Mouse (Mus musculus) lung, adult 10 weeks (tissue): ENCODE data around the gene Greb1. TPM values are rescaled to one million over a fixed set of nuclear protein-coding genes. Genes with fewer than 3 reads are reported as not detected.

ENCODE experiments used
- polyA plus RNA-seq: library from polyadenylated mRNA; stranded (reverse); fragments of 350-450 nt; fragmentation: Illumina TruSeq; extraction: RNeasy Lipid Tissue Mini Kit (QIAGEN cat#74804); gene quantifications from one replicate; pipeline ENCODE4 v1.2.3, GENCODE M21; 2014; ENCODE audit warnings: low read depth, low replicate concordance; ENCODE audit not compliant: insufficient read depth

The Greb1 gene
- polyA plus RNA-seq = 0.07 TPM

DNA sequence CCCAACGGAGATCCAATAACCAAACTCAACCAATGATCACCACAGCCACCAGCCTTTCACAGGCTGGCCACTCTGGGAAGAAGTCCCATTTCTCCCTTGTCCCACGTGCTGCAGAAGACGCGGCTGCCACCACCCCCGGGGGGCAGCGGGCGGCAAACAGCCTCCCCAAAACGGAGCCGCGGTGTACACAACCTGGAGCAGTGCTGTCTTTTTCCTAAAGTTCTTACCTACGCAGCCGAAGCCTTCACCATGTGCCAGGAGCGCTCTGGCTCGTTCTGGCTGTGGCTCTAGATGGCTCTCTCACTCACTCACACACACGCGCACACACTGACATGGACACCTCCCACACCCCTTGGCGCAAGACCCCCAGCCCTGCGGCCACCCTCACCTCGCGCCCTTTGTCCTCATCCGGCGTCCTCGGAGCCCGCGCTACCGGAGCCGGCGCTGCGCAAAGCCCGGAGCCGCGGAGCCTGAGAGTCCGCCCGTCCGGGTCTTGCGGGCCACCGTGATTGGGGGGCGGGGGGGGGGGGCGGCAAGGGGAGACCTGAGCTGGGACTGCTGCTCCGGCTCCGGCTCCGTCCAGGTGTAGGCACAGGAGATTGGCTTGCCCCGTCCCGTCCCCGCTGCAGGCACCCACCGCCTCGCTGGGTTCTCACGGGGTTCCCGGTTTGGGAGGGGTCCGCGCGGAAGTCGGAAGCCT is at the start of gene Greb1:
Greb1 (minus strand) TSS at position 628 of the 700 bp plus-strand sequence.

GRCm38 (mm10) chr12:16810525-16811431 is 10.1 kb upstream of the Greb1 start, which contains the start of gene E2f6:
TSS of gene E2f6 (plus strand) at chr12:16810963.

DNA sequence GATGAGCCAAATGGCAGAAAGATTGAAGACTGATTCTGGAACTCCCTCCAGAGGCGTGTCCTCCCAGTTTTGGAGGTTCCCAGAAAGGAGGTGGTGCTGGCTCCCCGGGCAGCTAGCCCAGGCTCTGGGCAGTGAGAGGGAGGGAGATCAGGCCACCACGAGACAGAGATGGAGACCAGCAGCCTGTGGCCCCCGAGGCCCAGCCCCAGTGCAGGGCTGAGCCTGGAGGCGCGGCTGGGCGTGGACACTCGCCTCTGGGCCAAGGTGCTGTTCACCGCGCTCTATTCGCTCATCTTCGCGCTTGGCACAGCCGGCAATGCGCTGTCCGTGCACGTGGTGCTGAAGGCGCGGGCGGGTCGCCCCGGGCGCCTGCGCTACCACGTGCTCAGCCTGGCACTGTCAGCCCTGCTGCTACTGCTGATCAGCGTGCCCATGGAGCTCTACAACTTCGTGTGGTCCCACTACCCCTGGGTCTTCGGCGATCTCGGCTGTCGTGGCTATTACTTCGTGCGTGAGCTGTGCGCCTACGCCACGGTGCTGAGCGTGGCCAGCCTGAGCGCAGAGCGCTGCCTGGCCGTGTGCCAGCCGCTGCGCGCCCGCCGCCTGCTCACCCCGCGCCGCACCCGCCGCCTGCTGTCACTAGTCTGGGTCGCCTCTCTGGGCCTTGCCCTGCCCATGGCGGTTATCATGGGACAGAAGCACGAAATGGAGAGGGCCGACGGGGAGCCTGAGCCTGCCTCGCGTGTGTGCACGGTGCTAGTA is 147.2 kb downstream of the Greb1 start, which contains the start of gene Ntsr2:
Ntsr2 (plus strand) TSS at position 51 of the 762 bp plus-strand sequence.

Other genes with a start within 250 kb of the Greb1 start
- 8.1 TPM for gene Lpin1, start 189.9 kb downstream of the Greb1 start, polyA plus RNA-seq
- gene Ntsr2, start 147.5 kb downstream of the Greb1 start, polyA plus RNA-seq = 0.11 TPM
- gene E2f6, start 10.1 kb upstream of the Greb1 start, polyA plus RNA-seq = 15.7 TPM
- 19.1 TPM for gene Rock2, start 94.0 kb upstream of the Greb1 start, polyA plus RNA-seq
- 23.3 TPM for gene Pqlc3, start 199.5 kb upstream of the Greb1 start, polyA plus RNA-seq
- gene 2410004P03Rik, start 210.8 kb upstream of the Greb1 start, polyA plus RNA-seq = 13.4 TPM